24 mouse cellular contexts compared by ENCODE assay signal in the genomic region with DNA sequence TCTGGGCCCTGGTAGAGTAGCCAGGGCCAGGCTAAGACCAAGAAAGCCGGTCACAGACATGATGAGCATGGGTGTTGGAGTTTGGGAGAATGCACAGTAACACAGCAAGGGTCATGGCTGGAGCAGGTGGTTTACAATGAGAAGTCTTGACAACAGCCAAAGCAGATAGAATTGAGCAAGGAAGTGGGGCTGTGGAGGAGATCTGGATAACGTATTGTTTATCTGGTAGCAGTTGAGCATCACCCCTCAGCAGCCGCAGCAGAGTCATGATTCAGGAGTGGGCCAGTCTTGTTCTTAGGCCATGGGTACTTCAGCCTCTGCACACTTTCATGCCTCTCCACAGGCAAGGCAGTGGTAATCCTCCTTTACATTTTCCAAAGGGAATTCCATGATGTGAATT. TPM values are rescaled to one million over a fixed set of nuclear protein-coding genes. Genes with fewer than 3 reads are reported as not detected.
DNase-seq lines count a peak whose midpoint lies in the region; TF ChIP-seq lines count a peak whose summit lies in the region.
"Had no signal": no experiment of that assay in that cellular context is flagged by ENCODE, and none has a peak within 500 bp of the region (broad histone marks: within the 10 kb centered on the region; RNA-seq: fewer than 3 reads in every experiment).

No protein-coding gene starts in this region.

- no peaks in the 10 kb centered on the region for H3K27me3 ChIP-seq in thymus, adult 2 months (ENCODE audit: control insufficient read depth, insufficient read depth, low read length)
- H3K27me3 ChIP-seq in MEL (ENCODE audit: control insufficient read depth in 1 of 2, insufficient read depth in 2 of 2, low read length in 2 of 2) = no peaks in the 10 kb centered on the region
- H3K27me3 ChIP-seq: CH12.LX had no signal

- TF ChIP-seq CTCF in thymus, adult 2 months (IDR thresholded peaks at IDR 0.05; ENCODE audit: borderline replicate concordance, control insufficient read depth, extremely low read depth, insufficient read depth, low read length, poor library complexity) = no peak
- TF ChIP-seq CTCF in MEL (IDR thresholded peaks at IDR 0.05 in 2 of 3, conservative IDR thresholded peaks at IDR 0.05 in 1 of 3; ENCODE audit: control insufficient read depth in 1 of 3, insufficient read depth in 1 of 3, low read depth in 2 of 3, low read length in 3 of 3, poor library complexity in 1 of 3, severe bottlenecking in 1 of 3) = no peak

- peak; percentile 67 to 79 for TF ChIP-seq EP300 in MEL (IDR thresholded peaks at IDR 0.05; ENCODE audit: low read depth in 1 of 2, low read length in 2 of 2)

- no peak for TF ChIP-seq RAD21 in MEL (IDR thresholded peaks at IDR 0.05; ENCODE audit: low read depth, low read length)

- no peaks in the 10 kb centered on the region for H3K9me3 ChIP-seq in MEL (replicated peaks; ENCODE audit: insufficient read depth, low read length)

- H3K36me3 ChIP-seq in thymus, adult 2 months (ENCODE audit: control insufficient read depth, insufficient read depth, low read length) = no peaks in the 10 kb centered on the region
- H3K36me3 ChIP-seq in MEL (ENCODE audit: control insufficient read depth in 1 of 2, insufficient read depth in 2 of 2, low read length in 2 of 2) = peaks cover 0 to 35% of the 10 kb centered on the region in 2 experiments; a peak in 2 of 4 replicates
- H3K36me3 ChIP-seq: G1E had no signal

- no peak for TF ChIP-seq POLR2A in thymus, adult 2 months (IDR thresholded peaks at IDR 0.05; ENCODE audit: control insufficient read depth, extremely low read depth, insufficient read depth, low read length, poor library complexity)
- TF ChIP-seq POLR2A in MEL (IDR thresholded peaks at IDR 0.05; ENCODE audit: control insufficient read depth in 1 of 2, insufficient read depth in 1 of 2, low read depth in 1 of 2, low read length in 2 of 2, poor library complexity in 1 of 2) = no peak

- WGBS in thymus, adult 2 months = 88% methylated on average over 3 of the region's 3 CpGs

- no peaks in the 10 kb centered on the region for H3K79me2 ChIP-seq in MEL (ENCODE audit: control insufficient read depth, insufficient read depth, low read length, poor library complexity)

- H3K9ac ChIP-seq in MEL (ENCODE audit: control insufficient read depth, low read depth, low read length, poor library complexity, severe bottlenecking) = no peak overlapping the region

- DNase-seq in thymus, adult 2 months = no peak
- no peak for DNase-seq in thymus, postnatal 10 days (ENCODE audit: low spot score in 2 of 2)
- peak; percentile 60 for DNase-seq in MEL (ENCODE audit: low read depth, low spot score)
- no peak for DNase-seq in gastrocnemius, adult 18-20 months (ENCODE audit: low spot score)
- DNase-seq: adrenal gland, adult 2 months; adrenal gland, adult 8-10 months; adrenal gland, postnatal 10 days; adrenal gland, postnatal 14 days; adrenal gland, postnatal 25 days; adrenal gland, postnatal 36 days; B cell, adult 2 months; cerebellum, adult 11 months; cerebellum, adult 11-12 months; cerebellum, adult 18-20 months; cerebellum, adult 2 months had no signal

- H3K4me1 ChIP-seq in thymus, adult 2 months (replicated peaks; ENCODE audit: control insufficient read depth, insufficient read depth, low read length) = peaks cover 2% of the 10 kb centered on the region
- H3K4me1 ChIP-seq in MEL (ENCODE audit: control insufficient read depth in 1 of 2, insufficient read depth in 2 of 2, low read length in 2 of 2) = peaks cover 15 to 31% of the 10 kb centered on the region in 2 experiments

- H3K4me3 ChIP-seq in thymus, adult 2 months (ENCODE audit: control insufficient read depth, insufficient read depth, low read length) = no peak overlapping the region
- H3K4me3 ChIP-seq in MEL (ENCODE audit: control insufficient read depth in 1 of 2, insufficient read depth in 1 of 2, low read depth in 2 of 2, low read length in 2 of 2) = no peak overlapping the region

- peak overlapping the region; percentile 43; the same call in 1 of the 2 replicates for H3K27ac ChIP-seq in thymus, adult 2 months (ENCODE audit: control insufficient read depth, insufficient read depth, low read length)
- peak overlapping the region; percentile 69 for H3K27ac ChIP-seq in MEL (ENCODE audit: control insufficient read depth, low read depth, low read length)

TF ChIP-seq in MEL, 35 proteins besides CTCF, POLR2A, EP300 and RAD21:
- TF ChIP-seq MXI1 (IDR thresholded peaks at IDR 0.05; ENCODE audit: low read depth, low read length) = no peak
- TF ChIP-seq ZKSCAN1 (IDR thresholded peaks at IDR 0.05; ENCODE audit: low read depth, low read length) = no peak
- TF ChIP-seq RCOR1 (IDR thresholded peaks at IDR 0.05; ENCODE audit: low read depth, low read length) = peak; percentile 53; the same call in 1 of the 2 replicates
- no peak for TF ChIP-seq NRF1 (IDR thresholded peaks at IDR 0.05; ENCODE audit: insufficient read depth, low read depth, low read length, poor library complexity, severe bottlenecking)
- peak; percentile 44; the same call in 1 of the 2 replicates for TF ChIP-seq TCF12 (IDR thresholded peaks at IDR 0.05; ENCODE audit: low read depth, low read length)
- TF ChIP-seq GATA1 (IDR thresholded peaks at IDR 0.05; ENCODE audit: low read depth, low read length) = peak; percentile 65
- TF ChIP-seq TAL1 (IDR thresholded peaks at IDR 0.05; ENCODE audit: low read length) = peak; percentile 28; the same call in 1 of the 2 replicates
TF ChIP-seq in MEL: peak in this region for 4.

RNA-seq across cellular contexts. Expression of gene 4930583I09Rik, which starts 25.1 kb away (rescaled TPM):
- polyA plus RNA-seq in thymus, adult 2 months (2012; rRNA removed) = not detected in 2 replicates
- total RNA-seq in MEL (2012; rRNA removed) = not detected in 2 replicates
- polyA plus RNA-seq in MEL (2012; ENCODE audit: insufficient read depth in 1 of 2, insufficient read length in 2 of 2, low read depth in 1 of 2, low replicate concordance in 2 of 2, missing spikeins in 1 of 2) = not detected
- not detected for total RNA-seq in gastrocnemius, adult 18-20 months (2021)
- total RNA-seq: adrenal gland, adult 18-20 months; adrenal gland, adult 2 months; adrenal gland, adult 8-10 months; adrenal gland, postnatal 10 days; adrenal gland, postnatal 14 days; adrenal gland, postnatal 25 days; adrenal gland, postnatal 36 days; adrenal gland, postnatal 4 days; CH12.LX; ES-E14; G1E had no signal
- polyA plus RNA-seq: activated CD4-positive, CD25-positive, alpha-beta regulatory T cell, adult 4 months; adrenal gland, adult 2 months; brain, embryonic 14.5 days; C2C12; cerebellum, adult 2 months; G1E; Patski had no signal
